Mouse (Mus musculus): Measurements from ENCODE around the gene Ndrg3.

GRCm38 (mm10) chr2:156981291-156981690 is 10.6 kb downstream of the Ndrg3 start:
- TF ChIP-seq CTCF (IDR thresholded peaks at IDR 0.05; ENCODE audit: low read depth) (no peak), EP300 (optimal IDR thresholded peaks at IDR 0.05) (no peak)

Measured in stomach, postnatal 0 days (tissue).